Mouse (Mus musculus): ENCODE data around the gene Platr17.

The Platr17 gene

Small RNA genes within 50 kb of the gene (microRNA-seq; reads per million reads assigned to microRNA genes)
- gene Gm27740 = 0 reads per million in 2 experiments
